Mouse (Mus musculus) left cerebral cortex, postnatal 36 days (tissue): ENCODE measurements around the gene C330007P06Rik. TPM values are rescaled to one million over a fixed set of nuclear protein-coding genes. Genes with fewer than 3 reads are reported as not detected.
A peak's percentile ranks its signal among the peaks of the same experiment; 100 is the strongest.

Source experiments
- DNase-seq, 2 experiments: peaks; one replicate each; pipeline ENCODE4 v3.0.0; 2021 to 2022; ENCODE audit warnings: low spot score in 2 of 2, mixed read lengths in 1 of 2
- intact Hi-C: fragments of 180-260 bp; cut with DNase I; formaldehyde crosslinking; loops from one replicate; pipeline ENCODE4 v1.15.1; 2025
- total RNA-seq, 2 experiments: library from RNA; stranded (reverse); gene quantifications; 2 replicates each; pipeline ENCODE4 v1.2.3; 2021

Gene C330007P06Rik
- total RNA-seq, 2 experiments from 2014 or later = 37.2 to 37.7 TPM

- intact Hi-C loops = no loop called here
- no peak for DNase-seq
These were observed 32.2 kb downstream of the C330007P06Rik start for GRCm38 (mm10) chrX:36841698-36842097.

- DNase-seq = no peak
These were observed 34.5 kb downstream of the C330007P06Rik start for GRCm38 (mm10) chrX:36839391-36839790.

GRCm38 (mm10) chrX:36837069-36837676 lies 36.7 kb downstream of the C330007P06Rik start:
- DNase-seq = no peak
- intact Hi-C loops = loop anchor here (10.0 kb wide), 1 partner anchor 208 kb away; the partner anchor contains the start of gene Sowahd

More at GRCm38 (mm10) chrX:36839391-36839790, 34.5 kb downstream of the C330007P06Rik start:
- intact Hi-C loops = loop anchor here (10.0 kb wide), 1 partner anchor 205 kb away; the partner anchor contains the start of gene Sowahd

GRCm38 (mm10) chrX:36833397-36834084 lies 40.4 kb downstream of the C330007P06Rik start:
- intact Hi-C loops = loop anchor here (5.0 to 10.0 kb wide), 2 partner anchors 69 to 211 kb away; partner anchors contain the start of genes Nkrf and Sowahd
- DNase-seq = peak; percentile 24 to 50

- DNase-seq = no peak
- intact Hi-C loops = loop anchor here (5.0 to 10.0 kb wide), 2 partner anchors 71 to 213 kb away; partner anchors contain the start of genes Nkrf and Sowahd
These were observed 42.3 kb downstream of the C330007P06Rik start for GRCm38 (mm10) chrX:36831632-36832031.

- intact Hi-C loops = loop anchor here (5.0 to 10.0 kb wide), 2 partner anchors 72 to 215 kb away; partner anchors contain the start of genes Nkrf and Sowahd
- no peak for DNase-seq
These were observed 43.6 kb downstream of the C330007P06Rik start for GRCm38 (mm10) chrX:36830271-36830670.

- intact Hi-C loops = no loop called here
- no peak for DNase-seq
These were observed 47.0 kb downstream of the C330007P06Rik start for GRCm38 (mm10) chrX:36826873-36827272.

GRCm38 (mm10) chrX:36825032-36825431 lies 48.9 kb downstream of the C330007P06Rik start:
- DNase-seq = no peak
- intact Hi-C loops = no loop called here

GRCm38 (mm10) chrX:36823932-36824711 lies 49.8 kb downstream of the C330007P06Rik start:
- DNase-seq = no peak

GRCm38 (mm10) chrX:36820201-36820600 lies 53.7 kb downstream of the C330007P06Rik start:
- intact Hi-C loops = no loop called here
- no peak for DNase-seq

More at GRCm38 (mm10) chrX:36823932-36824711, 49.8 kb downstream of the C330007P06Rik start:
- intact Hi-C loops = no loop called here

GRCm38 (mm10) chrX:36819575-36819974 lies 54.3 kb downstream of the C330007P06Rik start:
- DNase-seq = no peak
- intact Hi-C loops = no loop called here

GRCm38 (mm10) chrX:36816953-36817441 lies 56.9 kb downstream of the C330007P06Rik start:
- intact Hi-C loops = no loop called here
- DNase-seq = no peak

GRCm38 (mm10) chrX:36816368-36816899 lies 57.5 kb downstream of the C330007P06Rik start:
- intact Hi-C loops = no loop called here

GRCm38 (mm10) chrX:36815439-36815838 lies 58.5 kb downstream of the C330007P06Rik start:
- intact Hi-C loops = no loop called here

More at GRCm38 (mm10) chrX:36816368-36816899, 57.5 kb downstream of the C330007P06Rik start:
- DNase-seq = no peak

GRCm38 (mm10) chrX:36815022-36815421 lies 58.9 kb downstream of the C330007P06Rik start:
- no peak for DNase-seq
- intact Hi-C loops = no loop called here

More at GRCm38 (mm10) chrX:36815439-36815838, 58.5 kb downstream of the C330007P06Rik start:
- no peak for DNase-seq

- no peak for DNase-seq
- intact Hi-C loops = no loop called here
These were observed 59.6 kb downstream of the C330007P06Rik start for GRCm38 (mm10) chrX:36814161-36814836.

GRCm38 (mm10) chrX:36811377-36811776 lies 62.5 kb downstream of the C330007P06Rik start:
- no peak for DNase-seq
- intact Hi-C loops = no loop called here

- intact Hi-C loops = loop anchor here (5.0 kb wide), 1 partner anchor 94 kb away; the partner anchor contains the start of gene Nkrf
- DNase-seq = no peak
These were observed 65.6 kb downstream of the C330007P06Rik start for GRCm38 (mm10) chrX:36808318-36808683.
